Mouse (Mus musculus) ES-Bruce4 (cell line): ENCODE measurements around the gene Ccdc173. TPM values are rescaled to one million over a fixed set of nuclear protein-coding genes. Genes with fewer than 3 reads are reported as not detected.

ENCODE experiments used
- H3K27ac ChIP-seq: 2 replicates; pipeline ENCODE4 v1.5.1; 2012; ENCODE audit warnings: low read length, inconsistent platforms; ENCODE audit not compliant: insufficient read depth
- H3K27me3 ChIP-seq: 2 replicates; pipeline ENCODE4 v1.6.1; 2012; ENCODE audit warnings: mild to moderate bottlenecking, low read length, inconsistent platforms; ENCODE audit not compliant: control insufficient read depth, poor library complexity, insufficient read depth, severe bottlenecking
- H3K36me3 ChIP-seq: 2 replicates; pipeline ENCODE4 v1.6.1; 2012; ENCODE audit warnings: inconsistent platforms, mild to moderate bottlenecking, low read length, moderate library complexity; ENCODE audit not compliant: control insufficient read depth, poor library complexity, insufficient read depth, severe bottlenecking
- H3K4me1 ChIP-seq: one replicate; pipeline ENCODE4 v1.8.1; 2011; ENCODE audit warnings: low read length; ENCODE audit not compliant: control insufficient read depth, insufficient read depth
- H3K4me3 ChIP-seq: 2 replicates; pipeline ENCODE4 v1.5.1; 2011; ENCODE audit warnings: low read depth, mild to moderate bottlenecking, low read length
- H3K9ac ChIP-seq: 2 replicates; pipeline ENCODE4 v1.6.1; 2012; ENCODE audit warnings: low read depth, mild to moderate bottlenecking, inconsistent platforms; ENCODE audit not compliant: poor library complexity, severe bottlenecking
- H3K9me3 ChIP-seq: replicated peaks from 2 replicates; pipeline ENCODE4 v1.6.1; 2012; ENCODE audit warnings: mild to moderate bottlenecking, low read length, inconsistent platforms; ENCODE audit not compliant: control insufficient read depth, poor library complexity, insufficient read depth, severe bottlenecking
- CTCF ChIP-seq: IDR thresholded peaks from one replicate; pipeline ENCODE4 v1.8.1; 2011; ENCODE audit warnings: low read depth, low read length
- EP300 ChIP-seq: IDR thresholded peaks from 2 replicates; pipeline ENCODE4 v1.6.1; 2011; ENCODE audit warnings: low read depth, low read length; ENCODE audit not compliant: insufficient read depth
- POLR2A ChIP-seq: IDR thresholded peaks from one replicate; pipeline ENCODE4 v1.8.1; 2011; ENCODE audit warnings: low read length; ENCODE audit not compliant: insufficient read depth
- polyA plus RNA-seq: library from polyadenylated mRNA; stranded (reverse); fragments of >200 nt; gene quantifications from 2 replicates; pipeline ENCODE4 v1.2.4, GENCODE M21; 2011; ENCODE audit warnings: low read depth; ENCODE audit not compliant: missing spikeins, insufficient read depth, insufficient read length

Ccdc173 gene
- polyA plus RNA-seq, 1 experiment: 3.7 TPM

- TF ChIP-seq POLR2A (no peak), CTCF (no peak), EP300 (no peak)
- Histone ChIP-seq H3K9ac (no peak overlapping the region), H3K9me3 (no peaks in the 10 kb centered on the region), H3K4me3 (no peak overlapping the region), H3K36me3 (peaks cover 9% of the 10 kb centered on the region; the same call in 1 of the 2 replicates), H3K4me1 (no peaks in the 10 kb centered on the region), H3K27me3 (no peaks in the 10 kb centered on the region), H3K27ac (no peak overlapping the region)
These were observed 75.8 kb downstream of the Ccdc173 start for GRCm38 (mm10) chr2:69713626-69714014.

DNA sequence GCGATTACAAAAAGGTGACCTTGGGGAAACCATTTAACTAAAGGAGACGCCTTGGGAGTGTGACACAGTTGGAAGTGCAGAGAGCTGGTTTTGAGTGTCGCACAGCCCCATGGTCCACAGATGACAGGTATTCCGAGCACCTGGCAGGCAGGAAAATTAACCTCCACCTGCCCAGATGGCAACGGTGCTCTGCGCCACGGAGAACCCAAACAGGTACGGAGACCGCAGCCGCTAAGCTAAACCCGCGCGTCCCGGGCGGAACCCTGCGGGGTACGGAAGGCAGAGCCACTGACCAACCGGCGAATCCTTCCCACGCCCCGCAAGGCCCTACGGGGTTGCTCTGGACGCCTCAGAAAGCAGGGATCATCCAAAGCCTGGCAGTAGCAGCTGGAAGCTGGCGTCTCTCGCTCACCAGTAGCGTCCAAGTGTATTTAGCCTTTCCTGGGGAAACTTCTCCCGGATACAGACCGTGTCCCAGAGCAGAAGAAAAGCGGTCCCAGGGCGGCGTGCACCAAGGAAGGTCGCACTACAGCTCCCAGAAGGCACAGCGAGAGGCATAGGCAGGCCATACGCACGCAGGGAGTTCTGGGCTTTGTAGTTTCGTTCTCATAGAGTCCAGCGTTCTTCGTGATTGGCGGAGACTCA lies 76.3 kb downstream of the Ccdc173 start, which contains the start of gene Fastkd1:
TSS of gene Fastkd1 (minus strand) at position 536 of the 645 bp plus-strand sequence.
- Histone ChIP-seq H3K4me1 (no peaks in the 10 kb centered on the region), H3K9me3 (no peaks in the 10 kb centered on the region), H3K27ac (peak within 1 kb of the TSS; percentile 41; the same call in 1 of the 2 replicates), H3K4me3 (peak within 1 kb of the TSS; percentile 97), H3K9ac (peak within 1 kb of the TSS; percentile 65), H3K27me3 (no peaks in the 10 kb centered on the region), H3K36me3 (peaks cover 11% of the 10 kb centered on the region; the same call in 1 of the 2 replicates)
- TF ChIP-seq EP300 (no peak), CTCF (no peak), POLR2A (no peak)

GRCm38 (mm10) chr2:69712171-69712570 lies 77.2 kb downstream of the Ccdc173 start:
- no peak for TF ChIP-seq CTCF
- TF ChIP-seq EP300: no peak
- TF ChIP-seq POLR2A: no peak
- no peak overlapping the region for H3K9ac ChIP-seq
- H3K4me1 ChIP-seq: no peaks in the 10 kb centered on the region
- H3K36me3 ChIP-seq: peaks cover 16% of the 10 kb centered on the region
- no peaks in the 10 kb centered on the region for H3K9me3 ChIP-seq
- no peaks in the 10 kb centered on the region for H3K27me3 ChIP-seq
- no peak overlapping the region for H3K4me3 ChIP-seq
- no peak overlapping the region for H3K27ac ChIP-seq

Other genes with a start within 250 kb of the Ccdc173 start
- gene Lrp2, start 203.5 kb downstream of the Ccdc173 start, polyA plus RNA-seq: 92.6 and 92.9 TPM in 2 replicates
- 15.9 and 17.7 TPM in 2 replicates for gene Bbs5, start 142.4 kb downstream of the Ccdc173 start, polyA plus RNA-seq
- not detected in 2 replicates for gene Klhl41, start 119.5 kb downstream of the Ccdc173 start, polyA plus RNA-seq
- gene Fastkd1, start 76.1 kb downstream of the Ccdc173 start, polyA plus RNA-seq: 23.1 and 27.9 TPM in 2 replicates
- gene Ppig, start 67.0 kb downstream of the Ccdc173 start, polyA plus RNA-seq: 165 and 179 TPM in 2 replicates
- gene Phospho2, start within 50 bp of the Ccdc173 start, polyA plus RNA-seq: 10.2 and 11.2 TPM in 2 replicates
- 5.4 and 7.0 TPM in 2 replicates for gene Klhl23, start 32.4 kb upstream of the Ccdc173 start, polyA plus RNA-seq
- 393 and 460 TPM in 2 replicates for gene Ssb, start 72.0 kb upstream of the Ccdc173 start, polyA plus RNA-seq
- gene Mettl5, start 96.0 kb upstream of the Ccdc173 start, polyA plus RNA-seq: 53.2 and 54.5 TPM in 2 replicates
- gene Ubr3, start 107.7 kb upstream of the Ccdc173 start, polyA plus RNA-seq: 59.0 and 65.6 TPM in 2 replicates
- gene Myo3b, start 249.6 kb upstream of the Ccdc173 start, polyA plus RNA-seq: not detected in 2 replicates